Mouse (Mus musculus): ENCODE measurements around the gene Sorl1. TPM values are rescaled to one million over a fixed set of nuclear protein-coding genes. Genes with fewer than 3 reads are reported as not detected.

Gene Sorl1
- total RNA-seq (2021), result 10 to 100 TPM; 11.1 to 15.5 TPM

GRCm38 (mm10) chr9:42123713-42124576, at the start of gene Sorl1:
Sorl1 (minus strand) TSS chr9:42124297.
- DNase-seq (ENCODE audit: low spot score), result peak; percentile 17
- intact Hi-C loops (cut with DNase I), result loop anchor here (10.0 kb wide), 2 partner anchors 111 to 119 kb away; no protein-coding TSS in a partner anchor

- intact Hi-C loops (cut with DNase I), result no loop called here
- DNase-seq (ENCODE audit: low spot score), result no peak
Measured at GRCm38 (mm10) chr9:42173781-42174180, 49.7 kb upstream of the Sorl1 start.

GRCm38 (mm10) chr9:42169491-42169890, 45.4 kb upstream of the Sorl1 start:
- intact Hi-C loops (cut with DNase I), result no loop called here
- no peak for DNase-seq (ENCODE audit: low spot score)

GRCm38 (mm10) chr9:42169025-42169424, 44.9 kb upstream of the Sorl1 start:
- DNase-seq (ENCODE audit: low spot score), result no peak
- intact Hi-C loops (cut with DNase I), result no loop called here

GRCm38 (mm10) chr9:42164930-42165329, 40.8 kb upstream of the Sorl1 start:
- intact Hi-C loops (cut with DNase I), result loop anchor here (5.0 kb wide), 1 partner anchor 77 kb away; no protein-coding TSS in a partner anchor
- DNase-seq (ENCODE audit: low spot score), result no peak

- intact Hi-C loops (cut with DNase I), result loop anchor here (5.0 kb wide), 1 partner anchor 79 kb away; no protein-coding TSS in a partner anchor
Measured at GRCm38 (mm10) chr9:42163011-42163410, 38.9 kb upstream of the Sorl1 start.

GRCm38 (mm10) chr9:42159376-42159775, 35.3 kb upstream of the Sorl1 start:
- intact Hi-C loops (cut with DNase I), result no loop called here
- no peak for DNase-seq (ENCODE audit: low spot score)

More at GRCm38 (mm10) chr9:42163011-42163410, 38.9 kb upstream of the Sorl1 start:
- DNase-seq (ENCODE audit: low spot score), result no peak

- intact Hi-C loops (cut with DNase I), result no loop called here
- no peak for DNase-seq (ENCODE audit: low spot score)
Measured at GRCm38 (mm10) chr9:42158652-42159051, 34.6 kb upstream of the Sorl1 start.

- intact Hi-C loops (cut with DNase I), result no loop called here
Measured at GRCm38 (mm10) chr9:42157981-42158380, 33.9 kb upstream of the Sorl1 start.

GRCm38 (mm10) chr9:42156566-42156965, 32.5 kb upstream of the Sorl1 start:
- DNase-seq (ENCODE audit: low spot score), result no peak
- intact Hi-C loops (cut with DNase I), result no loop called here

More at GRCm38 (mm10) chr9:42157981-42158380, 33.9 kb upstream of the Sorl1 start:
- no peak for DNase-seq (ENCODE audit: low spot score)

- DNase-seq (ENCODE audit: low spot score), result no peak
- intact Hi-C loops (cut with DNase I), result no loop called here
Measured at GRCm38 (mm10) chr9:42154682-42155081, 30.6 kb upstream of the Sorl1 start.

GRCm38 (mm10) chr9:42148816-42149215, 24.7 kb upstream of the Sorl1 start:
- intact Hi-C loops (cut with DNase I), result no loop called here
- DNase-seq (ENCODE audit: low spot score), result no peak

- DNase-seq (ENCODE audit: low spot score), result no peak
- intact Hi-C loops (cut with DNase I), result no loop called here
Measured at GRCm38 (mm10) chr9:42148036-42148435, 23.9 kb upstream of the Sorl1 start.

GRCm38 (mm10) chr9:42146463-42146862, 22.4 kb upstream of the Sorl1 start:
- intact Hi-C loops (cut with DNase I), result no loop called here
- DNase-seq (ENCODE audit: low spot score), result no peak

GRCm38 (mm10) chr9:42141549-42142210, 17.6 kb upstream of the Sorl1 start:
- DNase-seq (ENCODE audit: low spot score), result no peak
- intact Hi-C loops (cut with DNase I), result no loop called here

GRCm38 (mm10) chr9:42138248-42138858, 14.3 kb upstream of the Sorl1 start:
- no peak for DNase-seq (ENCODE audit: low spot score)
- intact Hi-C loops (cut with DNase I), result no loop called here

- intact Hi-C loops (cut with DNase I), result no loop called here
- no peak for DNase-seq (ENCODE audit: low spot score)
Measured at GRCm38 (mm10) chr9:42137578-42137977, 13.5 kb upstream of the Sorl1 start.

GRCm38 (mm10) chr9:42130793-42131760, 7.0 kb upstream of the Sorl1 start:
- intact Hi-C loops (cut with DNase I), result no loop called here
- DNase-seq (ENCODE audit: low spot score), result no peak

- intact Hi-C loops (cut with DNase I), result loop anchor here (10.0 kb wide), 2 partner anchors 107 to 123 kb away; no protein-coding TSS in a partner anchor
- no peak for DNase-seq (ENCODE audit: low spot score)
Measured at GRCm38 (mm10) chr9:42127983-42128382, 3.9 kb upstream of the Sorl1 start.
